Mouse (Mus musculus) C2C12 (cell line): Measurements from ENCODE around the gene Agrp.

Experiments used
- CEBPB ChIP-seq: IDR thresholded peaks from one replicate; pipeline ENCODE4 v1.6.1; 2011; ENCODE audit warnings: low read depth, mild to moderate bottlenecking, control low read depth, moderate library complexity
- CTCF ChIP-seq: IDR thresholded peaks from one replicate; pipeline ENCODE4 v1.5.1; 2011; ENCODE audit not compliant: control insufficient read depth, insufficient read depth, insufficient read length
- MAX ChIP-seq: IDR thresholded peaks from one replicate; pipeline ENCODE4 v1.6.1; 2011; ENCODE audit warnings: mild to moderate bottlenecking, control low read depth
- MYOD1 ChIP-seq: IDR thresholded peaks from one replicate; pipeline ENCODE4 v1.6.1; 2011; ENCODE audit warnings: low read depth; ENCODE audit not compliant: control insufficient read depth, insufficient read length
- MYOG ChIP-seq: IDR thresholded peaks from one replicate; pipeline ENCODE4 v1.6.1; 2011; ENCODE audit not compliant: control insufficient read depth, insufficient read length; ENCODE audit errors: extremely low read depth
- USF1 ChIP-seq: IDR thresholded peaks from one replicate; pipeline ENCODE4 v1.6.1; 2011; ENCODE audit warnings: low read depth, mild to moderate bottlenecking, control low read depth, moderate library complexity

GRCm38 (mm10) chr8:105606189-105607023, 30.8 kb downstream of the Agrp start:
- no peak for TF ChIP-seq CTCF
- no peak for TF ChIP-seq CEBPB
- TF ChIP-seq USF1, result peak; percentile 23
- no peak for TF ChIP-seq MAX
- TF ChIP-seq MYOG, result no peak
- TF ChIP-seq MYOD1, result no peak
